Mouse (Mus musculus) c-Kit-negative CD71-positive TER-119-positive erythroid progenitor cells, embryonic 14.5 days (primary cell): ENCODE data around the gene Nmnat2.

Source experiments
- DNase-seq: peaks from one replicate; pipeline ENCODE4 v3.0.0-alpha.2; 2013; ENCODE audit warnings: low read depth, low spot score

Gene Nmnat2

GRCm38 (mm10) chr1:153092237-153092975, 137.6 kb downstream of the Nmnat2 start:
- no peak for DNase-seq

- no peak for DNase-seq
These were observed 138.4 kb downstream of the Nmnat2 start for GRCm38 (mm10) chr1:153093172-153093571.

- no peak for DNase-seq
These were observed 138.8 kb downstream of the Nmnat2 start for GRCm38 (mm10) chr1:153093581-153093980.

GRCm38 (mm10) chr1:153094226-153095076, 139.7 kb downstream of the Nmnat2 start:
- DNase-seq: no peak

- DNase-seq: no peak
These were observed 140.5 kb downstream of the Nmnat2 start for GRCm38 (mm10) chr1:153095328-153095727.

GRCm38 (mm10) chr1:153095826-153096727, 141.3 kb downstream of the Nmnat2 start:
- no peak for DNase-seq

GRCm38 (mm10) chr1:153097017-153097675, 142.4 kb downstream of the Nmnat2 start:
- DNase-seq: no peak

GRCm38 (mm10) chr1:153098586-153098985, 143.8 kb downstream of the Nmnat2 start:
- DNase-seq: no peak

- no peak for DNase-seq
These were observed 146.1 kb downstream of the Nmnat2 start for GRCm38 (mm10) chr1:153100912-153101311.

- DNase-seq: peak; percentile 12
These were observed 146.6 kb downstream of the Nmnat2 start for GRCm38 (mm10) chr1:153101327-153101880.

GRCm38 (mm10) chr1:153102296-153103185, 147.7 kb downstream of the Nmnat2 start:
- no peak for DNase-seq

GRCm38 (mm10) chr1:153103186-153103554, 148.4 kb downstream of the Nmnat2 start:
- no peak for DNase-seq

GRCm38 (mm10) chr1:153104804-153105203, 150.0 kb downstream of the Nmnat2 start:
- DNase-seq: no peak

GRCm38 (mm10) chr1:153107866-153108265, 153.1 kb downstream of the Nmnat2 start:
- DNase-seq: no peak

- no peak for DNase-seq
These were observed 154.6 kb downstream of the Nmnat2 start for GRCm38 (mm10) chr1:153109346-153109745.

- no peak for DNase-seq
These were observed 155.0 kb downstream of the Nmnat2 start for GRCm38 (mm10) chr1:153109836-153110235.

- no peak for DNase-seq
These were observed 156.8 kb downstream of the Nmnat2 start for GRCm38 (mm10) chr1:153111596-153111995.

GRCm38 (mm10) chr1:153115315-153115714, 160.5 kb downstream of the Nmnat2 start:
- no peak for DNase-seq

GRCm38 (mm10) chr1:153120544-153120943, 165.8 kb downstream of the Nmnat2 start:
- no peak for DNase-seq

- no peak for DNase-seq
These were observed 166.5 kb downstream of the Nmnat2 start for GRCm38 (mm10) chr1:153121320-153121719.
